Mouse (Mus musculus) retina, postnatal 7 days (tissue): ENCODE data around the gene Spcs2.

Source experiments
- DNase-seq: peaks from one replicate; pipeline ENCODE4 v3.0.0-alpha.2; 2012; ENCODE audit warnings: low read depth, low spot score

Spcs2 gene

GRCm38 (mm10) chr7:99863362-99863761 is at the start of gene Spcs2:
Gene Spcs2 (minus strand): TSS chr7:99863462.
- DNase-seq: no peak

- DNase-seq: no peak
Measured at GRCm38 (mm10) chr7:99911038-99911437, 47.8 kb upstream of the Spcs2 start.

- no peak for DNase-seq
Measured at GRCm38 (mm10) chr7:99907463-99907862, 44.2 kb upstream of the Spcs2 start.

- DNase-seq: no peak
Measured at GRCm38 (mm10) chr7:99906346-99906745, 43.1 kb upstream of the Spcs2 start.

GRCm38 (mm10) chr7:99904421-99905005 is 41.3 kb upstream of the Spcs2 start:
- peak; percentile 34 for DNase-seq

GRCm38 (mm10) chr7:99902918-99903665 is 39.8 kb upstream of the Spcs2 start:
- no peak for DNase-seq

GRCm38 (mm10) chr7:99902208-99902607 is 38.9 kb upstream of the Spcs2 start:
- DNase-seq: no peak

- DNase-seq: no peak
Measured at GRCm38 (mm10) chr7:99896905-99897304, 33.6 kb upstream of the Spcs2 start.

DNA sequence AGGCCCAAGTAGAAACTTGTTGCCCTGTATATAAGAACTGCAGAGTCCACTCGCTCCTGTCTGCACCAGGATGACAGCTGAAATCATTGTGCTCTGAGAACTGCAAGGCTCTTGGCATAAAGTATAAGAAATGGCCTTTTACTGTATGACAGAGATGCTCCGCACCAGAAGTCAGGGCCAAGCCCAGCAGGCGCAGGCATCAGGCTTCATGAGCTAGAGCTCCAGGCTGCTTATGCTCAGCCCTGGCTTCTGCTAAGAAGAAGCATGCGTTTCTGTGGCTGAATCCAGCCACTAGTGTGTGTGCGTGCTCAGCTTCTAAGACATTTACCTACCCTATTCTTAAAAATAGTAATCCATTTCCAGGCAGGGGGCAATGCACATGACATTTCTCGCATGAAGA is 31.2 kb upstream of the Spcs2 start:
- DNase-seq: no peak

- no peak for DNase-seq
Measured at GRCm38 (mm10) chr7:99893967-99894366, 30.7 kb upstream of the Spcs2 start.

DNA sequence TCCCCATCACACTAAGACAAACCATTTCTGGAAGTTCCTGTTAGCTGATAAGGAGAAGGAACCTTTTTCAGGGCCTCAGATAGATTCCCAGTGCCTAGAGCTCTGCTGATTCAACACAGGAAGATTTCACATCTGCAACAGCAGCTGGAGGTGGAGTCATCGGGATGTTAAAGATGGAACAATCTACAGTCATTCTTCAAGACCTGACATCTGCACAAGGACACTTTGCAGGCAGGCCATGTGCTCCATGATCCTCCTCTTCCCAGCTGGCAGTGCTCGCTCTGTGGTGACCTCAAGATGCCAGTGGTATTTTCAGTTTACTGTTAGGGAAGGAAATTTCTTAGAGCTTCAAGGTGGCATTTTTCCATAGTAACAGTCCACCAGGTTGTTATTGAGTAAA is 29.1 kb upstream of the Spcs2 start:
- DNase-seq: no peak

DNA sequence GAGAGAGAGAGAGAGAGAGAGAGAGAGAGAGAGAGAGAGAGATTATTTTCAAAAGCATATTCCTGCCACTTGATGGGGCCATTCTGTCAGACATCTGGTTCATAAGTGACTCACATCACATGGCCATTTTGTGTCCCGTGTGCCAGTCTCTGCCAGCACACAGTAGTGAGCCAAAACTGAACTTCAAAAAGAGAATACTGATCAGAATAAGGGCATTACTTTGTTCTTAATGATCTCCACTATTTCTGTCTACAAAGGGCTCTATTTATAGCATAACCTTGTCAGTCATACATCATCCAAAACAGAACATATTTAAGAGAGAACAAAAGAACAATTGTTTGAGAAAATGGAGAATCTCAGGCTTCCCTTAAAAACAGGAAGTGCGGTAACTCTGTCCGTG is 28.2 kb upstream of the Spcs2 start:
- DNase-seq: no peak

DNA sequence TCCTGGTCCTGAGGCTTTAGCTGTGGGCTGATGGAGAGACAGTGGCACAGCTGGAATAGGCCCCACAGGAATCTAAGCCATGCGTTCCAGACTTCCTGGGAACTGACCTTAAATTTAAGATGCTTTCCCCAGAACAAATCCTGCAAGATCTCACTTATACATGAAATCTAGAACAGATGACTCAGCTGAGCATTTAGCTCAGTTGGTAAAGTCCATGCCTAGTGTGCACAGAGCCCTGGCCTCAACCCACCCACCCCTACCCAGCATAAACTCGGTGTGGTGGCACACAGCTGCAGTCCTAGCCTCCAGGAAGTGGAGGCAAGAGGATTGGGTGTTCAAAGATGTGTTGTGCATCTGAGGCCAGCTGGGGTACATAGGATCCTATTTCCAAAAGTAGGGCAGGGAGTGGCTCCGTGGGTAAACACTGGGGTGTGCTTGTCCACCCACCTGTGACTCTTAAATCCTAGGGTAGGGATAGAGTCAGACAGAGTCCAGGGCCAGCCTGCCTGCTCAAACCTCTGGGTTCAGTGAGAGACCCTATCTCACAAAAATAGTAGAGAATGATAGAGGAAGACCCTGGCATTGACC is 27.0 kb upstream of the Spcs2 start:
- DNase-seq: no peak

DNA sequence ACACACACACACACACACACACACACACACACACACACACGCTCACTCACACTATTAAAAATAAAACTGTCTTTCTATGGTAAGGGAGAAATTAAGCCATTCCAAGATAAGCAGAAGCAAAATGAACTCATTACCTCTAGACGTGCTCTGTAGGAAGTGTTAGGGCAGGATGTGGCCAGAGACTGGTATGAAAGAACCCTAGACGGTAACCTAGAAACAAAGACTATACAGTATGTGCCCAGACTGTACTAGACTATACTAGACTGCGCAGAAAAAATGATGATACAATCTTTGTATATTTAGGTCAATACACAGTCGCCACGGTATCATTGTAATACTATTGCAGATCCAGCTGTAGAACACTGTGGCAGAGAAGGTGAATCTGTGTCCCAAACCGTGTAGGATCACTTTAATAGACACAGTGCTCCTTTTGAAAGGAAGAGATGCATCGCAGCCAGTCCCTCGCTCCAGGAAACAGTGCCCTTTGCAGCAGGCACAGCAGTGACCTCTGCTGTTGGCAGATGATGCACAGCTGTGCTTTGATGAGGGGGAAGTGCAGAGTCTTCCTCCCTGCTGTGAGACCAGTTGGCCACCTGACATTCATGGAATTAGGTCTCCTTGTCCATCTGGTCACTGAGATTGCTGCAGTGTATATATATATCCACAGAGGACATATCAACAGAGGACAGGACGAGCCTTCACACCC is 26.1 kb upstream of the Spcs2 start:
- DNase-seq: no peak

DNA sequence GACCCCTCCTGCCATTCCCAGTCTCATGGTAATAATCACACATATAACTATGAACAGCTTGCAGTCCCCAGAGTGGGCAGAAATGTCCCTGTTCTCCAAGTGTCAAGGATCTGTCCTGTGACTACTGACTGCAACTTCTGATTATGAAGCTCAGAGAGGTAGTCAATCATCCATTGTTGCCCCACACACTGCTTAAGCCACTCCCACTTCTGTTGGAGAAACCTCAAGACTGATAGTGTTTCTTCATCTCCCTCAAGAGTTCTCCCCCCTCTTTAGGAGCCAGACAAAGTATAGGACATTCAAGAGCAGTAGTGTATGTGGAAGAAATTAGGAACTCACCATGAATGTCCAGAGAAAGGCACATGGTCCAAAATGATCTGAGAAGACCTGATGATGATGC is 24.5 kb upstream of the Spcs2 start:
- no peak for DNase-seq

GRCm38 (mm10) chr7:99887230-99887735 is 24.0 kb upstream of the Spcs2 start:
- DNase-seq: no peak

- no peak for DNase-seq
Measured at GRCm38 (mm10) chr7:99878254-99878653, 15.0 kb upstream of the Spcs2 start.

DNA sequence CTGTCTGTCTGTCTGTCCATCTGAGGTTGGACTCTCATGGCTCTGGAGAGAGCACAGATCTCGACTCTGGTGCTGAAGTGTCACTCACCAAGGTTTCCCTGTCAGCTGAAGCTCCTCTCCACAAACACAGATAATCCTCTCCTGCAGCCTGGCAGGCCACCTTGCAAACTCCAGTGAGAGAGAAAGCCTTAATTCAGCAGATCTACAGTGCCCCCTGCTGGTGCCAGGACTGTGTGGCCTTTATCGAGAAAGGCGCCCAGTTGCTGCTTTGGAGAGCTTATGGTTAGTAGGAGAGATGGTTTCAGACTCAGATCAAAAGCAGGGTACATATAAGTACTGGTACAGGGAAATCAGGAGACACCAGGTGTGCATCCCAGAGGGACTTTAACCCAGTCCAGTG is 13.1 kb upstream of the Spcs2 start:
- DNase-seq: peak; percentile 91

DNA sequence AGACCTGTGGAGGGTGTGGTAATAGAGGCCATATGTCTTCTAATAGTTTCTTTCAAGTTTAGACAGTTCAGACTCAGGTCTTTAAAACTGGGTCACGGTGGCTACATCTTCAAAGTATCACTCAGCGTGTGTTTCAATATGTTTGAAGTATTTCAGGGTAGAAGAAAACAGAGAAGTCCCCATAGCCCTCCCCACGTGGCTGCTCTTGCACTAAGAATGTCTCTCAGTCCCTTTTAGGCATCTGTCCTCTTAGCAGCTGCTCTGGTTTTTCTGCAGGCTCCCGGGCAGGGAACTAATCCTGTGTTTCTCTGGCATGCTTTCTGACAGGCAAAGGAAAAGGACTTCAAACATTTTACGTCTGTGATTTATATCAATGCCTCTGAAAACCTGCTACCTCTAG is 12.6 kb upstream of the Spcs2 start:
- no peak for DNase-seq

GRCm38 (mm10) chr7:99873965-99874364 is 10.7 kb upstream of the Spcs2 start:
- no peak for DNase-seq

- DNase-seq: no peak
Measured at GRCm38 (mm10) chr7:99869296-99869695, 6.0 kb upstream of the Spcs2 start.

GRCm38 (mm10) chr7:99865219-99865618 is 2.0 kb upstream of the Spcs2 start:
- DNase-seq: no peak
